Mouse (Mus musculus) liver, postnatal 0 days (tissue): ENCODE data around the gene Pdcd1lg2. TPM values are rescaled to one million over a fixed set of nuclear protein-coding genes. Genes with fewer than 3 reads are reported as not detected.

Experiments used
- ATAC-seq: fragments of 200-750 bp; cut with Nextera tagmentation; 2 replicates; pipeline ENCODE4 v1.8.0; 2017; ENCODE audit warnings: mild to moderate bottlenecking, moderate library complexity
- DNase-seq: peaks from one replicate; pipeline ENCODE4 v3.0.0-alpha.2; 2016
- H3K27ac ChIP-seq: fragments of 300-500 bp; sonication (generic); 2 replicates; pipeline ENCODE4 v1.5.1; 2014; ENCODE audit warnings: antibody characterized with exemption, moderate library complexity, mild to moderate bottlenecking, low read depth
- H3K27me3 ChIP-seq: fragments of 300-500 bp; sonication (generic); 2 replicates; pipeline ENCODE4 v1.6.1; 2014; ENCODE audit warnings: low read length, control low read depth, mixed read lengths; ENCODE audit not compliant: insufficient read depth
- H3K36me3 ChIP-seq: fragments of 300-500 bp; sonication (generic); replicated peaks from 2 replicates; pipeline ENCODE4 v1.6.1; 2014; ENCODE audit warnings: mild to moderate bottlenecking, control low read depth, low read length, moderate library complexity, mixed read lengths; ENCODE audit not compliant: insufficient read depth
- H3K4me1 ChIP-seq: fragments of 300-500 bp; sonication (generic); 2 replicates; pipeline ENCODE4 v1.6.1; 2014; ENCODE audit warnings: antibody characterized with exemption, mild to moderate bottlenecking, control low read depth; ENCODE audit not compliant: insufficient read depth
- H3K4me2 ChIP-seq: fragments of 300-500 bp; sonication (generic); 2 replicates; pipeline ENCODE4 v1.6.1; 2014; ENCODE audit warnings: low read depth, mild to moderate bottlenecking, low read length, moderate library complexity, mixed read lengths
- H3K4me3 ChIP-seq: fragments of 300-500 bp; sonication (generic); 2 replicates; pipeline ENCODE4 v1.5.1; 2014; ENCODE audit warnings: low read depth, low read length
- H3K9ac ChIP-seq: fragments of 300-500 bp; sonication (generic); replicated peaks from 2 replicates; pipeline ENCODE4 v1.6.1; 2014; ENCODE audit warnings: mild to moderate bottlenecking, moderate library complexity
- H3K9me3 ChIP-seq: fragments of 300-500 bp; sonication (generic); 2 replicates; pipeline ENCODE4 v1.6.1; 2016; ENCODE audit warnings: mild to moderate bottlenecking, control low read depth, low read length, mixed read lengths
- CTCF ChIP-seq: sonication (generic); IDR thresholded peaks from 2 replicates; pipeline ENCODE4 v1.5.1; 2016; ENCODE audit warnings: antibody characterized with exemption, low read depth
- EP300 ChIP-seq: IDR thresholded peaks from 2 replicates; pipeline ENCODE4 v1.6.1; 2016; ENCODE audit warnings: antibody characterized with exemption, low read depth, mild to moderate bottlenecking
- WGBS: fragments of 180-500 bp; shearing (Covaris S2); extraction: QIAGEN DNeasy Blood & Tissue Kit; methylation state at CpG from one replicate; pipeline ENCODE4 v1.1.7; 2014; ENCODE audit not compliant: insufficient replicate concordance; 5-methylcytosine and 5-hydroxymethylcytosine counted together
- polyA plus RNA-seq: library from polyadenylated mRNA; unstranded; fragments of >200 nt; fragmentation: Nextera tagmentation; extraction: Ambion mirVana; gene quantifications from 2 replicates; pipeline ENCODE4 v1.2.1, GENCODE M21; 2015

Pdcd1lg2 gene
- polyA plus RNA-seq, 1 experiment from 2014 or later: not detected

DNA sequence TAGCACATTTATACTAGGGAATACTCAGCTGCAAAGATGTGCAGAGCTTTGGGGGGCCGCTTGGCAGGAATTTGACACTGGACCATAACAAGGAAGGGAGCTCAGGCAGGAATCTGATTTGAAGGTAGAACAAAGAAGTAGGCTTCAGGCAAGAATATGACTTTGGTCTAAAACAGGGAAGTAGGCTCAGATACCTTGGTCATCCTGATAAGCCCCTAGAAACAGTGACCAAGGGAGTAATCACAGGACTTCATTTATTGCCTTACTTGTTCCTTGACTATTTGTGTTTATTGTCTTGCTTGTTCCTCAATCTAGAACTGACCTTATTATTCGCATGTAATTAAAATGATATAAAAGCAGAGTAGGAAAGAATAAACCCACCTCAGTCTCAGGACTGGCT, 93.4 kb downstream of the Pdcd1lg2 start:
- no peak overlapping the region for H3K9ac ChIP-seq
- peaks cover 12% of the 10 kb centered on the region for H3K4me1 ChIP-seq
- ATAC-seq: no peak
- no peak overlapping the region for H3K4me2 ChIP-seq
- H3K27me3 ChIP-seq: no peaks in the 10 kb centered on the region
- DNase-seq: no peak
- H3K27ac ChIP-seq: no peak overlapping the region
- TF ChIP-seq EP300 (no peak), CTCF (no peak)
- no peaks in the 10 kb centered on the region for H3K36me3 ChIP-seq
- H3K9me3 ChIP-seq: no peaks in the 10 kb centered on the region
- 66% methylated on average over 2 of the region's 2 CpGs for WGBS
- H3K4me3 ChIP-seq: no peak overlapping the region

DNA sequence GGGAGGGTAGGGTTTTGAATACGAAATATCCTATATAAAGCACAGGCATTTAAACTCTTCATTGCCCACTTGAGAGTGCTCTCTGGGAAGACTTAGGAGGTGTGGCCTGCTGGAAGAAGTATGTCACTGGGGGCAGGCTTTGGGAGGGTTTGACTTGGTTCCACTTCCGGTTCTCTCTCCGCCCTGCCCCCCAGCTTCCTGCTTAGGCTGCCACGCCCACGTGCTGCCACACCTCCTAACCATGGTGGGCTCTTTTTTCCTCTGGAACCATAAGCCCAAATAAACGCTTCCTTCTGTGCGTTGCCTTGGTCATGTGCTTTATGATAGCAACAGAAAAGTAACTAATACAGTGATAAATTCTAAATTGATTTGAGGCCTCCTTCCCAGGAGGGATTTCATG, 94.9 kb downstream of the Pdcd1lg2 start:
- DNase-seq: no peak
- H3K4me2 ChIP-seq: no peak overlapping the region
- H3K9me3 ChIP-seq: no peaks in the 10 kb centered on the region
- no peaks in the 10 kb centered on the region for H3K36me3 ChIP-seq
- WGBS: 68% methylated on average over 7 of the region's 7 CpGs
- H3K4me1 ChIP-seq: peaks cover 7% of the 10 kb centered on the region
- H3K4me3 ChIP-seq: no peak overlapping the region
- H3K9ac ChIP-seq: no peak overlapping the region
- no peak for ATAC-seq
- no peaks in the 10 kb centered on the region for H3K27me3 ChIP-seq
- TF ChIP-seq EP300 (no peak), CTCF (no peak)
- H3K27ac ChIP-seq: no peak overlapping the region

DNA sequence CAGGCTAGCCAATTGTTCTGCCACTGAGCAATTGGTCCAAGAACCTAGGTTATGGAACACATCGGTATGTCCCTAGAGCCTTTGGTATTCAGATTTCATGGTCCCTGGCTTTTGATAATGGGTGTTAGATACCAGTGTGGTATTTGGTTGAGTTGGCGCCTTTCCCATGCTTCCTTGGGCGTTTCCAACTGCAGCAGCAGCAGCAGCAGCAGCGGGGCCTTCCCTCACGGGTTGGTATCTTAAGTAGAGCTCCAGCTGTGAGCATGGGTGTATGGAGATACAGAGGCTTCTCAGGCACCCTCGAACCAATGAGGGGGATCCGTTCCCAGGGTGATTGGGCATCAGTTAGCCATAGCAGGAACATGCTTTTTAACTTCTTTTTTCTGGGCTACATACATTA, 97.5 kb downstream of the Pdcd1lg2 start:
- no peaks in the 10 kb centered on the region for H3K36me3 ChIP-seq
- DNase-seq: no peak
- TF ChIP-seq CTCF (no peak), EP300 (no peak)
- H3K9ac ChIP-seq: no peak overlapping the region
- no peak overlapping the region for H3K4me3 ChIP-seq
- H3K4me1 ChIP-seq: no peaks in the 10 kb centered on the region
- no peak overlapping the region for H3K27ac ChIP-seq
- peak; percentile 41 for ATAC-seq
- H3K9me3 ChIP-seq: no peaks in the 10 kb centered on the region
- H3K4me2 ChIP-seq: no peak overlapping the region
- WGBS: 59% methylated on average over 7 of the region's 7 CpGs
- H3K27me3 ChIP-seq: no peaks in the 10 kb centered on the region

DNA sequence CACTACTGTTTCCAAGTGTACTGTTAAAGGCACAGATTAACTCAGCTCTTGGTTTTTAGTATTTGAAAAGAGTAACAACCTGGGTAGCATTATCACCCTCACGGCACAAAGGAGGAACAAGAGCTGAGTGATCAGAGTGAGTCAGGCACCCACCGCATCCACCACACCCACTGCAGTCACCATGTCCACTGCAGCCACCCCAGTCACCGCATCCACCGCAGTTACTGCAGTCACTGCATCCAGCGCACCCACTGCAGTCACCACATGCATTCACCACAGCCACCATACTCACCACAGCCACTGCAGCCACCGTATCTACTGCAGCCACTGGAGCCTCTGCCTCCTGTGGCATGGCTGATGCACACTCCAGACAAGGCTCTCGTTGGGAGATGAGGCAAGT, 99.1 kb downstream of the Pdcd1lg2 start:
- ATAC-seq: no peak
- no peak overlapping the region for H3K27ac ChIP-seq
- no peak overlapping the region for H3K9ac ChIP-seq
- H3K4me3 ChIP-seq: no peak overlapping the region
- H3K36me3 ChIP-seq: no peaks in the 10 kb centered on the region; the same call in 1 of the 2 replicates
- no peak overlapping the region for H3K4me2 ChIP-seq
- WGBS: 78% methylated on average over 7 of the region's 7 CpGs
- no peaks in the 10 kb centered on the region for H3K27me3 ChIP-seq
- H3K4me1 ChIP-seq: no peaks in the 10 kb centered on the region
- DNase-seq: no peak
- TF ChIP-seq CTCF (no peak), EP300 (no peak)
- H3K9me3 ChIP-seq: no peaks in the 10 kb centered on the region

DNA sequence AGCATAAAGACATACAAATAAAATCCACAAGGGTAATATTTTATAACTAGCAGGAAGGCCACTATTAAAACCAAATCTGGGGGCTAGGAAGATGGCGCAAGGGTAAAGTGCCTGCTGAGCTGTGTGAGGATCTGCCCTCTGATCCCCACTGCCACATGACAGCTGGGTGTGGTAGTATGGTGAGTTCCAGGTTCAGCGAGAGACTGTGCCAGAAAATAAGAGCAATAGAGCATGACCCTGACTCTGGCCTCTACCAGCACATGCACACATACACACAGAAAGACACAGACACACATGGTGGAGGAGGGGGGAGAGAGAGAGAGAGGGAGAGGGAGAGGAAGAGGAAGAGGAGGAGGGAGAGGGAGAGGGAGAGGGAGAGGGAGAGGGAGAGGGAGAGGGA, 101.1 kb downstream of the Pdcd1lg2 start:
- Histone ChIP-seq H3K27me3 (no peaks in the 10 kb centered on the region), H3K9me3 (no peaks in the 10 kb centered on the region), H3K36me3 (peaks cover 2% of the 10 kb centered on the region; the same call in 1 of the 2 replicates), H3K4me3 (no peak overlapping the region), H3K27ac (no peak overlapping the region; the same call in 1 of the 2 replicates), H3K4me2 (no peak overlapping the region), H3K9ac (no peak overlapping the region), H3K4me1 (no peaks in the 10 kb centered on the region)
- DNase-seq (no peak), ATAC-seq (peak; percentile 76)
- no peak for TF ChIP-seq CTCF
- TF ChIP-seq EP300: no peak
- 60% methylated on average over 2 of the region's 2 CpGs for WGBS

DNA sequence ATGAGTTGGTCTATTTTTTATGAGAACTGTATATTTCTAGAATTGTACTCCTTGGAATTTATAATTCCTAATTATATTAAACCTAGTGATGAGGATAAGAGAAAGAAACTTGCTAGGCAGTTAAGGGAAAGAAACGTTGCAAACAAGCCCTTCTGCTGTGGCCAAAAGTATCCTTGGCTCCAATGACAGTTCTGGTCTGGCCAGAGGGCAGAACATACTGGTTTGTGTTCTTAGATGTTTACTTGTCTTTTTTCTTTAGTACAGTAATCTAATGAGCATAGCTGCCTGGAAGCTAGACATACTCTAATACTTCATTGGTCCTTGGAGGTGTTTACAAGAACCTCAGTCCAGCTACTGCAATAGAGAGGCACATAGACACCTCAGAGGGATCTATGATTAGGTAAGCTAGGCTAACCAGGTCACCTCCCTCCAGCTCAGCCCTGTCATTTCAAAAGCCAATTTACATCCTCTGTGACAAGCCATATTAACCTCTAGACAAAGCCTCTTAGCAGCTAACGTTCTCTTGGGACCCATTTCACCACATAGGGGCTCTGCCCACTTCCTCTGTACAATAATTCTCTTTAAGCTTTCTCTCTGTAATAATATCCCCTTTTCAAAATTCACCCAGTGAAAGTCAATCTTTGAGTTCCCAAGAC, 102.5 kb downstream of the Pdcd1lg2 start:
- no peaks in the 10 kb centered on the region for H3K9me3 ChIP-seq
- DNase-seq (no peak), ATAC-seq (no peak)
- H3K4me1 ChIP-seq: no peaks in the 10 kb centered on the region
- WGBS: 36% methylated on average over 2 of the region's 2 CpGs
- H3K27ac ChIP-seq: no peak overlapping the region
- H3K9ac ChIP-seq: no peak overlapping the region
- no peaks in the 10 kb centered on the region for H3K27me3 ChIP-seq
- peaks cover 2% of the 10 kb centered on the region; the same call in 1 of the 2 replicates for H3K36me3 ChIP-seq
- no peak overlapping the region for H3K4me3 ChIP-seq
- no peak overlapping the region for H3K4me2 ChIP-seq
- TF ChIP-seq CTCF (no peak), EP300 (no peak)
